Mouse (Mus musculus): ENCODE measurements around the gene Gpc4.

Gpc4 gene

GRCm38 (mm10) chrX:52164738-52165554 lies at the start of gene Gpc4:
Gene Gpc4 (minus strand): TSS chrX:52165252.
- in situ Hi-C loops (cut with MboI; ENCODE audit: low pct_unique_long_range_greater_than_20kb in 1 of 2, low sequenced_read_pairs in 2 of 2, unreplicated experiment in 1 of 2): loop anchor here in 1 of 2 experiments (25.0 kb wide), 1 partner anchor 197 kb away; no protein-coding TSS in a partner anchor

GRCm38 (mm10) chrX:52212846-52213245 lies 47.8 kb upstream of the Gpc4 start:
- in situ Hi-C loops (cut with MboI; ENCODE audit: low pct_unique_long_range_greater_than_20kb in 1 of 2, low sequenced_read_pairs in 2 of 2, unreplicated experiment in 1 of 2): no loop called here

GRCm38 (mm10) chrX:52199836-52200235 lies 34.8 kb upstream of the Gpc4 start:
- in situ Hi-C loops (cut with MboI; ENCODE audit: low pct_unique_long_range_greater_than_20kb in 1 of 2, low sequenced_read_pairs in 2 of 2, unreplicated experiment in 1 of 2): no loop called here

GRCm38 (mm10) chrX:52193311-52193968 lies 28.4 kb upstream of the Gpc4 start:
- in situ Hi-C loops (cut with MboI; ENCODE audit: low pct_unique_long_range_greater_than_20kb in 1 of 2, low sequenced_read_pairs in 2 of 2, unreplicated experiment in 1 of 2): no loop called here

- in situ Hi-C loops (cut with MboI; ENCODE audit: low pct_unique_long_range_greater_than_20kb in 1 of 2, low sequenced_read_pairs in 2 of 2, unreplicated experiment in 1 of 2): no loop called here
These were observed 24.0 kb upstream of the Gpc4 start for GRCm38 (mm10) chrX:52189094-52189493.

GRCm38 (mm10) chrX:52183551-52184442 lies 18.7 kb upstream of the Gpc4 start:
- in situ Hi-C loops (cut with MboI; ENCODE audit: low pct_unique_long_range_greater_than_20kb in 1 of 2, low sequenced_read_pairs in 2 of 2, unreplicated experiment in 1 of 2): no loop called here

GRCm38 (mm10) chrX:52181401-52181800 lies 16.3 kb upstream of the Gpc4 start:
- in situ Hi-C loops (cut with MboI; ENCODE audit: low pct_unique_long_range_greater_than_20kb in 1 of 2, low sequenced_read_pairs in 2 of 2, unreplicated experiment in 1 of 2): no loop called here

GRCm38 (mm10) chrX:52177067-52177466 lies 12.0 kb upstream of the Gpc4 start:
- in situ Hi-C loops (cut with MboI; ENCODE audit: low pct_unique_long_range_greater_than_20kb in 1 of 2, low sequenced_read_pairs in 2 of 2, unreplicated experiment in 1 of 2): no loop called here

GRCm38 (mm10) chrX:52167519-52168244 lies 2.6 kb upstream of the Gpc4 start:
- in situ Hi-C loops (cut with MboI; ENCODE audit: low pct_unique_long_range_greater_than_20kb in 1 of 2, low sequenced_read_pairs in 2 of 2, unreplicated experiment in 1 of 2): loop anchor here in 1 of 2 experiments (25.0 kb wide), 1 partner anchor 195 kb away; no protein-coding TSS in a partner anchor

GRCm38 (mm10) chrX:52165555-52165938 lies 495 bp upstream of the Gpc4 start:
- in situ Hi-C loops (cut with MboI; ENCODE audit: low pct_unique_long_range_greater_than_20kb in 1 of 2, low sequenced_read_pairs in 2 of 2, unreplicated experiment in 1 of 2): loop anchor here in 1 of 2 experiments (25.0 kb wide), 1 partner anchor 197 kb away; no protein-coding TSS in a partner anchor

GRCm38 (mm10) chrX:52164134-52164737 lies 816 bp downstream of the Gpc4 start:
- in situ Hi-C loops (cut with MboI; ENCODE audit: low pct_unique_long_range_greater_than_20kb in 1 of 2, low sequenced_read_pairs in 2 of 2, unreplicated experiment in 1 of 2): loop anchor here in 1 of 2 experiments (25.0 kb wide), 1 partner anchor 198 kb away; no protein-coding TSS in a partner anchor

GRCm38 (mm10) chrX:52163418-52164133 lies 1.5 kb downstream of the Gpc4 start:
- in situ Hi-C loops (cut with MboI; ENCODE audit: low pct_unique_long_range_greater_than_20kb in 1 of 2, low sequenced_read_pairs in 2 of 2, unreplicated experiment in 1 of 2): loop anchor here in 1 of 2 experiments (25.0 kb wide), 1 partner anchor 199 kb away; no protein-coding TSS in a partner anchor

GRCm38 (mm10) chrX:52162756-52163155 lies 2.3 kb downstream of the Gpc4 start:
- in situ Hi-C loops (cut with MboI; ENCODE audit: low pct_unique_long_range_greater_than_20kb in 1 of 2, low sequenced_read_pairs in 2 of 2, unreplicated experiment in 1 of 2): loop anchor here in 1 of 2 experiments (25.0 kb wide), 1 partner anchor 200 kb away; no protein-coding TSS in a partner anchor

- in situ Hi-C loops (cut with MboI; ENCODE audit: low pct_unique_long_range_greater_than_20kb in 1 of 2, low sequenced_read_pairs in 2 of 2, unreplicated experiment in 1 of 2): loop anchor here in 1 of 2 experiments (25.0 kb wide), 1 partner anchor 200 kb away; no protein-coding TSS in a partner anchor
These were observed 2.8 kb downstream of the Gpc4 start for GRCm38 (mm10) chrX:52162206-52162605.

GRCm38 (mm10) chrX:52159621-52160020 lies 5.4 kb downstream of the Gpc4 start:
- in situ Hi-C loops (cut with MboI; ENCODE audit: low pct_unique_long_range_greater_than_20kb in 1 of 2, low sequenced_read_pairs in 2 of 2, unreplicated experiment in 1 of 2): loop anchor here in 1 of 2 experiments (25.0 kb wide), 1 partner anchor 203 kb away; no protein-coding TSS in a partner anchor

GRCm38 (mm10) chrX:52155408-52155953 lies 9.6 kb downstream of the Gpc4 start:
- in situ Hi-C loops (cut with MboI; ENCODE audit: low pct_unique_long_range_greater_than_20kb in 1 of 2, low sequenced_read_pairs in 2 of 2, unreplicated experiment in 1 of 2): loop anchor here in 1 of 2 experiments (25.0 kb wide), 1 partner anchor 207 kb away; no protein-coding TSS in a partner anchor

All from mouse embryonic stem cell (cell line).